Mouse (Mus musculus) forebrain, embryonic 13.5 days (tissue): ENCODE results near the gene Pacsin3. TPM values are rescaled to one million over a fixed set of nuclear protein-coding genes. Genes with fewer than 3 reads are reported as not detected.
A peak's percentile ranks its signal among the peaks of the same experiment; 100 is the strongest.
"Not testable (repeated sequence)": the region's sequence is repeated elsewhere in the genome, so short reads cannot be mapped to it uniquely, and the experiment has no call there.

Experiments
- ATAC-seq: fragments of 200-750 bp; cut with Nextera tagmentation; 2 replicates; pipeline ENCODE4 v1.8.0; 2017
- H3K27ac ChIP-seq: fragments of 300-500 bp; sonication (generic); 2 replicates; pipeline ENCODE4 v1.5.1; 2015; ENCODE audit warnings: inconsistent platforms, mild to moderate bottlenecking, moderate library complexity
- H3K27me3 ChIP-seq: fragments of 300-500 bp; sonication (generic); 2 replicates; pipeline ENCODE4 v1.6.1; 2015; ENCODE audit warnings: mild to moderate bottlenecking, inconsistent platforms
- H3K36me3 ChIP-seq: fragments of 300-500 bp; sonication (generic); 2 replicates; pipeline ENCODE4 v1.6.1; 2015; ENCODE audit warnings: mild to moderate bottlenecking, inconsistent platforms; ENCODE audit not compliant: poor library complexity, severe bottlenecking
- H3K4me1 ChIP-seq: fragments of 300-500 bp; sonication (generic); 2 replicates; pipeline ENCODE4 v1.6.1; 2015; ENCODE audit warnings: inconsistent platforms
- H3K4me2 ChIP-seq: fragments of 300-500 bp; sonication (generic); 2 replicates; pipeline ENCODE4 v1.6.1; 2015; ENCODE audit warnings: inconsistent platforms, mild to moderate bottlenecking, moderate library complexity
- H3K4me3 ChIP-seq: fragments of 300-500 bp; sonication (generic); 2 replicates; pipeline ENCODE4 v1.5.1; 2015; ENCODE audit warnings: mild to moderate bottlenecking, inconsistent platforms
- H3K9ac ChIP-seq: fragments of 300-500 bp; sonication (generic); 2 replicates; pipeline ENCODE4 v1.6.1; 2015; ENCODE audit warnings: mild to moderate bottlenecking, inconsistent platforms
- H3K9me3 ChIP-seq: fragments of 300-500 bp; sonication (generic); replicated peaks from 2 replicates; pipeline ENCODE4 v1.6.1; 2016; ENCODE audit warnings: inconsistent platforms
- WGBS: fragments of 180-500 bp; shearing (Covaris S2); methylation state at CpG from one replicate; pipeline ENCODE4 v1.1.7; 2015; 5-methylcytosine and 5-hydroxymethylcytosine counted together
- polyA plus RNA-seq: library from polyadenylated mRNA; unstranded; fragments of >200 nt; fragmentation: Nextera tagmentation; extraction: Ambion mirVana; gene quantifications from 2 replicates; pipeline ENCODE4 v1.2.1, GENCODE M21; 2015

Pacsin3 gene
- 23.4 and 26.5 TPM in 2 replicates for polyA plus RNA-seq

DNA sequence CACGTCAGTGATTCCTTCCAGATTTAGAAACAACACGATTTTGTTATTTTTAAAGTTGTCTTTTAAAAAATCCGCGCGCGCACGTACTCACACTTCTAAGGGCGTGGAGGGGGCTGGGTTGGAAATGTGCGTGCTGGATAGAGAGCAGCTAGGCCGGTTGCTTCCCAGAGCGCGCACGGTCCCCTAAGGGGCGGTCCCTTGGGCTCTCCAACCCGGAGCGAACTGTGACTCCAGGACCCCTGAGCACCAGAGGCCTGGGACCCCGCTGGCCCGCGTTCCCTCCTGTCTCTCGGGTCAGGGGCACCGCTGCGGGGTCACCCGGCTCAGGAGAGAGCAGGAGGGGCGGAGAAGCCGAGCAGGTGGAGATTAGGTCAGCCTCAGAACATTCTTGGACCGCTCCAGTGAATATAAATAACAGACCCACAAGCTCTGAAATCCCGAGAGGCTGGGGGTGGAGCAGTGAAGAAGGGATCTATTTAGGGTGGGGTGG lies at the start of gene Pacsin3:
TSS of gene Pacsin3 (plus strand) at position 294 of the 490 bp plus-strand sequence.
- H3K9ac ChIP-seq, result peak within 1 kb of the TSS; percentile 70
- peak within 1 kb of the TSS; percentile 89 for H3K4me2 ChIP-seq
- ATAC-seq, result peak; percentile 39; the same call in 1 of the 2 replicates
- peaks cover 35% of the 10 kb centered on the region for H3K4me1 ChIP-seq
- peak within 1 kb of the TSS; percentile 60 for H3K4me3 ChIP-seq
- no peaks in the 10 kb centered on the region for H3K9me3 ChIP-seq
- H3K36me3 ChIP-seq, result no peaks in the 10 kb centered on the region; the same call in 1 of the 2 replicates
- H3K27me3 ChIP-seq, result peaks cover 34% of the 10 kb centered on the region
- WGBS, result under 1% methylated on average over 27 of the region's 27 CpGs
- H3K27ac ChIP-seq, result no peak within 1 kb of the TSS

DNA sequence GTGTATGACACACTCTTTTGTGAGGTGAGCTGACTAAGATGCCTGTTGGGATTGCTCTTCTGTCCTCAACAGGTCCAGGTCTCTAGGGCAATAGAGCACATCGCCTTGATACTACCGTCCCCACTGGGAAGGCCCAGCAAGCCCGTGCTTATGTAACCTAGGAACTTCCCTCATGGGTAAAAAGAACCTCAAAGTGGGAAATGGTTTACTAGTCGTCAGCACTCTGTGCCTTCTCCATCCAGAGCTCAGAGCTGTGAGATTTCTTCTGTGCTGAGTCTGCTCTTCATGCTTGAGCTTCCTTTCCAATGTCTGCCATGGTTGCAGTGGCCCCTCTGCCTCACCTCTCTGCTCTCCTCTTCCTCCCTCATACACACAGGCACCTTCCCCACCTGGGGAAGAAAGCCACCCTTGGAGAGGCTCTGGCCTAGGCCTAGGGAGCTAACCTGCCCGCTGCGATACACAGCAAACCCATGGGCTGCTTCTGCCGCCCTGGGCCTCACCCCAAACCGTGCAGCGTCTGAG lies 49.4 kb upstream of the Pacsin3 start:
- ATAC-seq, result no peak
- no peak overlapping the region for H3K4me2 ChIP-seq
- no peak overlapping the region for H3K4me3 ChIP-seq
- H3K9ac ChIP-seq, result no peak overlapping the region
- no peaks in the 10 kb centered on the region for H3K27me3 ChIP-seq
- WGBS, result 91% methylated on average over 9 of the region's 9 CpGs
- H3K27ac ChIP-seq, result no peak overlapping the region
- no peaks in the 10 kb centered on the region for H3K9me3 ChIP-seq
- H3K4me1 ChIP-seq, result peaks cover 25% of the 10 kb centered on the region
- H3K36me3 ChIP-seq, result peaks cover 67% of the 10 kb centered on the region

DNA sequence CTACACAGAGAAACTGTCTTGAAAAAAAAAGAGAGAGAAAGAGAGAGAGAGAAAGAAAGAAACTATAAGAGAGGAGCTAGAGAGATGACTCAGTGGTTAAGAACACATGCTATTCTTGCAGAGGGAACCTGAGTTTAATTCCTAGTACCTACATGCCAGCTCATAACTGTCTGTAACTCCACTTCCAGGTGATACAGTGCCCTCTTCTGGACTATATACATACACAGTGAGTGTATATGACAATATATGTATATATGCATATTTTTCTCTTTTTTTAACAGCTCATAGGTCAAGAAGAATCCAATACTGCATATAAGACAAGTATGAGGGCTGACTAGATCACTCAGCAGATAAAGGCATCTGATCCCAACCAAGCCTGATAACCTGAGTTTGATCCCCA lies 42.4 kb upstream of the Pacsin3 start:
- ATAC-seq, result no peak

DNA sequence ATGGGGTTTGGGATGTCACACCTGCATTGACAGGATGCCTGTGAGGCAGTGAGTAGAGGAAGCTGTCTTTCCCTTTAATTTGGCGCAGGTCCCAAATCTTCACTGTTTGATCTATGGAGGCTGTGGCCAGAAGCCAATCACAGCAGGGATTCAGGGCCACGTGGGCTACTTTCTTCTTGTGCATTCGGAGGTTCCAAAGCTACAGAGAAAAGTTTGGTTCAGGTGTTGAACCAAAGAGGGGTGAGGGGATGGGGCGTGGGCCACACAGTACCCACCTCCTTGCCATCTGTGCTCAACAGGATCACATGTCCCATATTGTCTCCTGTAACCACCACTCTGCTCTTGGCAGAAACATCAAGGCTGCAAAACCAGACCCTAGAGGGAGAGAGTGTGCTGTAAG lies 38.7 kb upstream of the Pacsin3 start:
- H3K36me3 ChIP-seq, result peaks cover 49% of the 10 kb centered on the region
- ATAC-seq, result no peak
- WGBS, result 52% methylated on average over 4 of the region's 4 CpGs

More for the DNA sequence above, 42.4 kb upstream of the Pacsin3 start:
- Histone ChIP-seq H3K9ac (no peak overlapping the region), H3K4me1 (peaks cover 8% of the 10 kb centered on the region; the same call in 1 of the 2 replicates), H3K9me3 (no peaks in the 10 kb centered on the region), H3K4me2 (no peak overlapping the region), H3K27me3 (no peaks in the 10 kb centered on the region), H3K4me3 (no peak overlapping the region), H3K27ac (no peak overlapping the region), H3K36me3 (peaks cover 84% of the 10 kb centered on the region)

DNA sequence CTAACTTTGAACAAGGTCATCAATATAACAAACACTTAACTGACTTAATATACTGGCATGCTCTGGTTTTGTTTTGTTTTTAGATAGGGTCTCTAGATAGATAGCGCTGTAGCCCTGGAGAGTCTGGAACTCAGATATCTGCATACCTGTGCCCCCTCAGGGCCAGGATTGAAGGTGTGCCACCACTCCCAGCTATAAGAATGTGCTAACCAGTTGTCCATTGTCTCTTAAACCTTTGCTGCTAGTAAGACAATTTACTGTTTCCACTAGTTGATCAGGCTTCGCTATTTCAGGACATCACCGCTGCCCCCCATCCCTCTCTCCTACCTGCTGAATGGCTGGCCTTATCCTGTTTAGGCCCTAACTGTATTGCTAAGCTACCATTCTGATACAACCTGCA lies 35.3 kb upstream of the Pacsin3 start:
- ATAC-seq, result no peak
- no peaks in the 10 kb centered on the region for H3K9me3 ChIP-seq
- H3K9ac ChIP-seq, result no peak overlapping the region
- no peak overlapping the region for H3K4me2 ChIP-seq
- H3K36me3 ChIP-seq, result peaks cover 18% of the 10 kb centered on the region
- no peak overlapping the region for H3K4me3 ChIP-seq
- peaks cover 8% of the 10 kb centered on the region; the same call in 1 of the 2 replicates for H3K4me1 ChIP-seq
- 95% methylated on average over 3 of the region's 3 CpGs for WGBS
- no peak overlapping the region for H3K27ac ChIP-seq
- H3K27me3 ChIP-seq, result no peaks in the 10 kb centered on the region

More for the DNA sequence above, 38.7 kb upstream of the Pacsin3 start:
- Histone ChIP-seq H3K9me3 (no peaks in the 10 kb centered on the region), H3K27me3 (no peaks in the 10 kb centered on the region), H3K27ac (no peak overlapping the region), H3K9ac (no peak overlapping the region), H3K4me1 (peaks cover 8% of the 10 kb centered on the region; the same call in 1 of the 2 replicates), H3K4me3 (no peak overlapping the region), H3K4me2 (no peak overlapping the region)

DNA sequence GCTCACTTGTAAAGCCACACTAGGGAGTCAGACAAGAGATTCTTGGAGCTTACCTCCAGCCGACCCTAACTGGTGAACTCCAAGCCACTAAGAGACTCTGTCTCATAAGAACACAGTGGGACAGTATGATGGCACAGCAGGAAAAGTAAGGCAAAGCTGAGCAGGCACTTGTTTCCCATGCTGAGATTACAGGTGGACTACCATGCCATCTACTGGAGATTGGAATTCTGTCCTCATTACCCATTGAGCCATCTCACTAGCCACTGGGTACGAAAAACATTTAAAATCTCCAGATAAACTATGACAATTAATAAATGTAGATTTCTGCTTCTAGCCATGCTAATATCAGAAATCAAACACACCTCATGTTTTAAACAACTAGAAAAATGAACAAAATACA lies 32.1 kb upstream of the Pacsin3 start:
- Histone ChIP-seq H3K4me2 (no peak overlapping the region), H3K4me3 (no peak overlapping the region), H3K27ac (no peak overlapping the region), H3K9ac (no peak overlapping the region), H3K9me3 (no peaks in the 10 kb centered on the region), H3K27me3 (no peaks in the 10 kb centered on the region), H3K36me3 (no peaks in the 10 kb centered on the region), H3K4me1 (no peaks in the 10 kb centered on the region)
- 82% methylated on average over 2 of the region's 2 CpGs for WGBS
- no peak for ATAC-seq

DNA sequence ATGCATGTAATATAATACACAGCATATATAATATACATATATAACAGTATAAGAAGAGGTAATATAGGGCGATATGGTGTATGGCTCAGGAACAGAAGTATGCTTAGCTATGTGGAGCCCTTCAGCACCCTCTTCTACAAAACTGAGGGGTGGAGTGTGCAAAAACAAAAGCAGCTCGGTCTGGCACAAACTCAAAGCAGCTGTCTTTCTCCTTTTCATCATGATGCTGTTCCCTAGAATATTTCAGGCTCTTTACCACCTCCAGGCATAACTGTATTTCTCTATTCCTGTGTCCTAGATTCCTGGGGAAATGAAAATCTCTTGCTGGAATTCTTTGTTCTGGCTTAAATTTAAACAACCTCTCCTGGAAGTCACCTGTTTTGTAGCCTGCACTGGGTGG lies 26.0 kb upstream of the Pacsin3 start:
- H3K9ac ChIP-seq, result no peak overlapping the region
- no peak overlapping the region for H3K4me2 ChIP-seq
- H3K4me1 ChIP-seq, result no peaks in the 10 kb centered on the region
- H3K4me3 ChIP-seq, result no peak overlapping the region
- H3K9me3 ChIP-seq, result no peaks in the 10 kb centered on the region
- 83% methylated on average over 2 of the region's 2 CpGs for WGBS
- no peak overlapping the region for H3K27ac ChIP-seq
- 0 out of 2 replicates have a peak, but pooled peaks cover 6% of the 10 kb centered on the region for H3K36me3 ChIP-seq
- no peak for ATAC-seq
- H3K27me3 ChIP-seq, result no peaks in the 10 kb centered on the region

DNA sequence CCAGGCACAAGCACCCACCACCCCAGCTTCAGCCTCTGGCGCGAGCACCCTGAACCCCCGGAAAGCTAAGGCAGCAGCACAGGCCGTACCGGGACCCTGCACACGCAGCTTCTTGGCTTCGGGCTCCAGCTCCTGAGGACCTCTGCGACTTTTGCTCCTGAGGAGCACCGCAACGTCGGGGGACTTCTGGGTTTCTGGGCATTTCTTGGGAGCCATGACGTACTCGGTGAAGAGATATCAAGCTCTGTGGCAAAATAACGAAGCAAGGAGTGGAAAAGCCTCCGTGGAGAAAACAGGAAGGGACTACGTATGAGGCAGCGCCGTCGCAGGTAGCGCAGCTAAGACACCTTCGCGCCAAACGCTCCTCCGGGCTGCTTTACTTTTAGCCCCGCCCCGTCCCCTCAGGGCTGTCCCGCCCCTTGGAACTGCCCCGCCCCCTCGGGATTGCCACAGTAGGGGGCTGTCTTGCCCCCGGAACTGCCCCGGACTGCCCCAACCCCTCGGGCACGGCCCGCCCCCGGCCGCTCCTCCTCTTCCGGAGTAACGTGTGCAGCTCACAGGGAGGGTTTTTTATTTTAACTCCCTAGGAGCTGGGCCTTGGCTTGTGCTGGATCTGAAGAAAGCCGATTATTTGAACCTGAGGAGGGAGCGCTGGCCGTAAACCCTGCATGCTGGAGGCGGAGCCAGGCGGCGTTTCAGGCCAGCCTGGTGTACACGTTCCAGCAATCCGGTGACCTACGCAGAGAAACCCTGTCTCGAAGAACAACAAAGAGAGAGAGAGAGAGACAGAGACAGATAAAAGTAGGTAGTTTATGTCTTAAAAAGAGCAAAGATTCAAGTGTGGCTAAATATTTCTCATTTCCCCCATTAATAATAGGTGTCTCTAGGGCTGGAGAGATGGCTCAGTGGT lies 18.9 kb upstream of the Pacsin3 start, which contains the start of gene Ddb2:
TSS of gene Ddb2 (minus strand) at position 382 of the 910 bp plus-strand sequence.
- H3K4me3 ChIP-seq, result peak within 1 kb of the TSS; percentile 55
- peak; percentile 99 for ATAC-seq

DNA sequence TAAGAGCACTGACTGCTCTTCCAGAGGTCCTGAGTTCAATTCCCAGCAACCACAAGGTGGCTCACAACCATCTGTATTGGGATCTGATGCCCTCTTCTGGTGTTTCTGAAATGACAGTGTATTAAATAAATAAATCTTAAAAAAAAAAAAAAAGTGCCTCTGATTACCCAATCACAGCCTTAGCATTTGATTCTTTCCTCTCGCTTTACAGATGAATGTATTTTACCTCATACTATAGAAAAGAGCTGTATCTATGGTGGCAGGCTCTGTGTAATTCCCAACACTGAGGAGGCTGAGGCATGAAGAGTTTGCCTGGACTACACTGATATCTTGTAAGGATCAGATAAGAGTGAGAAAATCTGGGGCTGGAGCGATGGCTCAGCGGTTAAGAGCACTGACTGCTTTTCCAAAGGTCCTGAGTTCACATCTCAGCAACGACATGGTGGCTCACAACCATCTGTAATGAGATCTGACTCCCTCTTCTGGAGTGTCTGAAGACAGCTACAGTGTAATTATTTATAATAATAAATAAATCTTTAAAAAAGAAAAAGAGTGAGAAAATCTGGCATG lies 18.2 kb upstream of the Pacsin3 start:
- H3K4me2 ChIP-seq, result peak overlapping the region; percentile 76
- peak overlapping the region; percentile 70; the same call in 1 of the 2 replicates for H3K9ac ChIP-seq
- not testable (repeated sequence) for H3K36me3 ChIP-seq, H3K4me1 ChIP-seq, H3K9me3 ChIP-seq, H3K27me3 ChIP-seq
- ATAC-seq, result peak; percentile 57
- peak overlapping the region; percentile 90 for H3K27ac ChIP-seq
- 27% methylated on average over 4 of the region's 4 CpGs for WGBS
- H3K4me3 ChIP-seq, result peak overlapping the region; percentile 55

More for the DNA sequence above, 18.9 kb upstream of the Pacsin3 start, which contains the start of gene Ddb2:
- Histone ChIP-seq H3K27ac (peak within 1 kb of the TSS; percentile 90), H3K27me3 (no peaks in the 10 kb centered on the region), H3K9ac (peak within 1 kb of the TSS; percentile 70), H3K4me2 (peak within 1 kb of the TSS; percentile 76), H3K36me3 (0 out of 2 replicates have a peak, but pooled peaks cover 6% of the 10 kb centered on the region), H3K4me1 (peaks cover 9% of the 10 kb centered on the region; the same call in 1 of the 2 replicates), H3K9me3 (no peaks in the 10 kb centered on the region)
- WGBS, result 0% methylated on average over 48 of the region's 48 CpGs

DNA sequence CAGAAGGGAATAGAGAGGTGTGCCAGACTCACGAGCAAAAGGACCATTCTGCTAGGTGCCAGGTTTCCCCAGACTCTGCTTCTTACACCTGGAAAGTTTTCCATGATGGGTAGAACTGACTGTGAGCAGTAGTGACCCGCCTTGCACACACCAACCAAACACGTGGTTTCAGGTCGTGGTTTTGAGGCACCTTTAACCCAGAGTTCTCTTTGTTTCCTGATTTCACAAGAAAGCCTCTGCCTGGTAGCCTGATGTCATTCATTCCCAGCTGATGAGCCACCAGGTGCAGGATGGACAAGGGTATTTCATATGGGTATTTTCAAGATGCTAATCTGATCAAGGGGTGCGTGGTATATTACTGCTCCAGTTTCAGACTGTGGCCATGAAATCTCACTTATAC lies 13.2 kb upstream of the Pacsin3 start:
- no peak overlapping the region for H3K4me2 ChIP-seq

DNA sequence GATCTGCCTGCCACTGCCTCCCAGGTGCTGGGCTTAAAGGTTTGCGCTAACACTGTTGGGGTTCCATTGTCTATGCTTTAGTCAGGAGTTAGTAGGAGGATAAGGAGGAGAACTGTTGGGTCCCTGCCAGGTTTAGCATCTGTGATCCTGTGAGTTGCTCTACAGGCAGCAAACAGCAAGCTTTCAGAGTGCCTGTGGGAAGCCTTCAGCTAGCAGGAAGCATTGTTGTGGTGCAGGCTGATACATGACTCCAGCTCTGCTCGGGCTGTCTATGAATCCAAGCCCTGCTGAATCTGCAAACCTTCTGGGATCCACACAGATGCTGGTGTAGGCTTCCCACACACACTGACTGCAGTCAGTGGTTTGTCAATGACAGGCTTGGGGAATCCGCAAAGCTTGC lies 12.3 kb upstream of the Pacsin3 start:
- H3K9ac ChIP-seq, result no peak overlapping the region
- no peaks in the 10 kb centered on the region for H3K9me3 ChIP-seq
- peaks cover 4% of the 10 kb centered on the region for H3K4me1 ChIP-seq
- no peaks in the 10 kb centered on the region for H3K36me3 ChIP-seq
- H3K27me3 ChIP-seq, result no peaks in the 10 kb centered on the region
- 49% methylated on average over 3 of the region's 3 CpGs for WGBS
- H3K4me2 ChIP-seq, result no peak overlapping the region
- H3K4me3 ChIP-seq, result no peak overlapping the region
- no peak overlapping the region for H3K27ac ChIP-seq
- no peak for ATAC-seq

More for the DNA sequence above, 13.2 kb upstream of the Pacsin3 start:
- H3K4me3 ChIP-seq, result no peak overlapping the region
- H3K27me3 ChIP-seq, result no peaks in the 10 kb centered on the region
- no peaks in the 10 kb centered on the region for H3K9me3 ChIP-seq
- peaks cover 9% of the 10 kb centered on the region for H3K4me1 ChIP-seq
- WGBS, result 78% methylated on average over 5 of the region's 5 CpGs
- H3K36me3 ChIP-seq, result no peaks in the 10 kb centered on the region
- no peak overlapping the region for H3K9ac ChIP-seq
- ATAC-seq, result no peak
- H3K27ac ChIP-seq, result no peak overlapping the region
